Comparison of ENCODE assay signal across 16 mouse cellular contexts in the genomic region with DNA sequence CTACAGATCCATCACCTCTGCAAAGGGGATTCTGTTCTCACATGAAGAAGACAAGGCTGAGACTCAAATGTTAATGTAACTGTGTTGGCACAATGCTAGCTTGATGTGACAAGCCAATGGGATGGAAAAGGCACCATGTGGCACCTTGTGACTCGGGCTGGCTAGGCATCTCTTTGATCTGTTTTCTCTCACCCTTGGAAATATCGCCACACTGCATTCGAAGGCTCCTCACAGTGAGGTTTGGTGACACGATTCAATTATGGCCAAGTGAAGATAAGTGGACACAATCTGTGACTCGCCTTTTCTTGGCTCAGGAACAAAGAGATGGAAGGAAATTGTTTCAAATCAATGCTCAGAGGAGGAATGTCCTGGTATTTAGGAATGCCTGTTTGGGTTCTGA.
"Had no signal": no experiment of that assay in that cellular context is flagged by ENCODE, and none has a peak within 500 bp of the region (broad histone marks: within the 10 kb centered on the region; RNA-seq: fewer than 3 reads in every experiment).

No protein-coding gene starts in this region.

- H3K4me2 ChIP-seq: limb, embryonic 12.5 days; limb, embryonic 15.5 days; liver, embryonic 11.5 days; lung, embryonic 14.5 days; midbrain, embryonic 12.5 days had no signal

- H3K9me3 ChIP-seq: limb, embryonic 12.5 days; limb, embryonic 15.5 days; midbrain, embryonic 12.5 days had no signal

- DNase-seq: kidney, postnatal 25 days; layer of hippocampus, adult 9-11 months; liver, postnatal 0 days; lung, embryonic 14.5 days; thymus, adult 18-20 months; thymus, postnatal 36 days had no signal

- H3K27me3 ChIP-seq: limb, embryonic 12.5 days; limb, embryonic 15.5 days; midbrain, embryonic 12.5 days had no signal

- H3K4me3 ChIP-seq: layer of hippocampus, adult 2 months; limb, embryonic 12.5 days; limb, embryonic 15.5 days; midbrain, embryonic 12.5 days had no signal

- H3K9ac ChIP-seq: limb, embryonic 12.5 days; limb, embryonic 15.5 days; liver, embryonic 14.5 days; liver, postnatal 0 days; lung, embryonic 14.5 days; midbrain, embryonic 12.5 days had no signal

- ATAC-seq: liver, postnatal 0 days; lung, postnatal 0 days; midbrain, embryonic 16.5 days had no signal

- H3K27ac ChIP-seq: kidney, postnatal 0 days; layer of hippocampus, adult 2 months; limb, embryonic 12.5 days; limb, embryonic 15.5 days; liver, embryonic 14.5 days; macrophage; midbrain, embryonic 12.5 days had no signal

- H3K36me3 ChIP-seq: limb, embryonic 12.5 days; limb, embryonic 15.5 days; midbrain, embryonic 12.5 days had no signal

- H3K4me1 ChIP-seq: limb, embryonic 12.5 days; limb, embryonic 15.5 days had no signal
